Mouse (Mus musculus): Measurements from ENCODE around the gene Arsb. TPM values are rescaled to one million over a fixed set of nuclear protein-coding genes. Genes with fewer than 3 reads are reported as not detected.
"Not testable (repeated sequence)": the region's sequence is repeated elsewhere in the genome, so short reads cannot be mapped to it uniquely, and the experiment has no call there.

Arsb gene
- total RNA-seq, 2 experiments from 2014 or later = 83.4 to 92.1 TPM

- intact Hi-C loops (cut with DNase I) = no loop called here
- no peak for DNase-seq (ENCODE audit: low spot score in 2 of 2)
Observed at GRCm38 (mm10) chr13:93952466-93952865, 181.0 kb downstream of the Arsb start.

- intact Hi-C loops (cut with DNase I) = no loop called here
- no peak for DNase-seq (ENCODE audit: low spot score in 2 of 2)
Observed at GRCm38 (mm10) chr13:93957907-93958306, 186.5 kb downstream of the Arsb start.

- DNase-seq (ENCODE audit: low spot score in 2 of 2) = no peak
Observed at GRCm38 (mm10) chr13:93966271-93966670, 194.8 kb downstream of the Arsb start.

GRCm38 (mm10) chr13:93967138-93967537 lies 195.7 kb downstream of the Arsb start:
- intact Hi-C loops (cut with DNase I) = no loop called here

More at GRCm38 (mm10) chr13:93966271-93966670, 194.8 kb downstream of the Arsb start:
- intact Hi-C loops (cut with DNase I) = no loop called here

GRCm38 (mm10) chr13:93970115-93970514 lies 198.7 kb downstream of the Arsb start:
- DNase-seq (ENCODE audit: low spot score in 2 of 2) = no peak
- intact Hi-C loops (cut with DNase I) = no loop called here

More at GRCm38 (mm10) chr13:93967138-93967537, 195.7 kb downstream of the Arsb start:
- peak; percentile 33 to 39 for DNase-seq (ENCODE audit: low spot score in 2 of 2)

- DNase-seq (ENCODE audit: low spot score in 2 of 2) = no peak
- intact Hi-C loops (cut with DNase I) = no loop called here
Observed at GRCm38 (mm10) chr13:93972423-93972822, 201.0 kb downstream of the Arsb start.

- DNase-seq (ENCODE audit: low spot score in 2 of 2) = no peak
Observed at GRCm38 (mm10) chr13:93975668-93976067, 204.2 kb downstream of the Arsb start.

GRCm38 (mm10) chr13:93976897-93977530 lies 205.6 kb downstream of the Arsb start:
- intact Hi-C loops (cut with DNase I) = no loop called here
- no peak for DNase-seq (ENCODE audit: low spot score in 2 of 2)

More at GRCm38 (mm10) chr13:93975668-93976067, 204.2 kb downstream of the Arsb start:
- intact Hi-C loops (cut with DNase I) = no loop called here

- intact Hi-C loops (cut with DNase I) = no loop called here
- DNase-seq (ENCODE audit: low spot score in 2 of 2) = no peak
Observed at GRCm38 (mm10) chr13:93978703-93979495, 207.5 kb downstream of the Arsb start.

- no peak for DNase-seq (ENCODE audit: low spot score in 2 of 2)
- intact Hi-C loops (cut with DNase I) = no loop called here
Observed at GRCm38 (mm10) chr13:93979754-93980153, 208.3 kb downstream of the Arsb start.

- intact Hi-C loops (cut with DNase I) = no loop called here
- DNase-seq (ENCODE audit: low spot score in 2 of 2) = no peak
Observed at GRCm38 (mm10) chr13:93984521-93984920, 213.1 kb downstream of the Arsb start.

GRCm38 (mm10) chr13:93985181-93985580 lies 213.8 kb downstream of the Arsb start:
- DNase-seq (ENCODE audit: low spot score in 2 of 2) = no peak
- intact Hi-C loops (cut with DNase I) = no loop called here

- intact Hi-C loops (cut with DNase I); DNase-seq (ENCODE audit: low spot score in 2 of 2): not testable (repeated sequence)
Observed at GRCm38 (mm10) chr13:93985750-93986149, 214.3 kb downstream of the Arsb start.

GRCm38 (mm10) chr13:93987611-93988010 lies 216.2 kb downstream of the Arsb start:
- DNase-seq (ENCODE audit: low spot score in 2 of 2) = no peak
- intact Hi-C loops (cut with DNase I) = no loop called here

- intact Hi-C loops (cut with DNase I) = no loop called here
- no peak for DNase-seq (ENCODE audit: low spot score in 2 of 2)
Observed at GRCm38 (mm10) chr13:93989208-93989607, 217.8 kb downstream of the Arsb start.

- no peak for DNase-seq (ENCODE audit: low spot score in 2 of 2)
- intact Hi-C loops (cut with DNase I) = no loop called here
Observed at GRCm38 (mm10) chr13:93989736-93990611, 218.5 kb downstream of the Arsb start.

- DNase-seq (ENCODE audit: low spot score in 2 of 2) = no peak
Observed at GRCm38 (mm10) chr13:93990841-93991240, 219.4 kb downstream of the Arsb start.

GRCm38 (mm10) chr13:93992342-93992882 lies 221.0 kb downstream of the Arsb start:
- no peak for DNase-seq (ENCODE audit: low spot score in 2 of 2)

More at GRCm38 (mm10) chr13:93990841-93991240, 219.4 kb downstream of the Arsb start:
- intact Hi-C loops (cut with DNase I) = no loop called here

More at GRCm38 (mm10) chr13:93992342-93992882, 221.0 kb downstream of the Arsb start:
- intact Hi-C loops (cut with DNase I) = no loop called here

Measured in left cerebral cortex, postnatal 36 days (tissue).